In genomic region chr2:91920130-91920529, GRCm38 (mm10) we compare ENCODE assay signal across 37 mouse cellular contexts. TPM values are rescaled to one million over a fixed set of nuclear protein-coding genes. Genes with fewer than 3 reads are reported as not detected.
"Had no signal": no experiment of that assay in that cellular context is flagged by ENCODE, and none has a peak within 500 bp of the region (broad histone marks: within the 10 kb centered on the region; RNA-seq: fewer than 3 reads in every experiment).

No protein-coding gene starts in this region.

- H3K4me2 ChIP-seq: heart, embryonic 11.5 days; heart, embryonic 13.5 days; heart, embryonic 15.5 days; hindbrain, embryonic 13.5 days; hindbrain, embryonic 15.5 days; kidney, embryonic 15.5 days; limb, embryonic 13.5 days; limb, embryonic 15.5 days had no signal

- H3K4me3 ChIP-seq: gastrocnemius, adult 2 months; heart, adult 2 months; heart, embryonic 13.5 days; heart, embryonic 15.5 days; hindbrain, embryonic 10.5 days; hindbrain, embryonic 13.5 days; hindbrain, embryonic 15.5 days; kidney, embryonic 15.5 days; limb, embryonic 13.5 days; limb, embryonic 15.5 days had no signal

- H3K9me3 ChIP-seq: heart, embryonic 13.5 days; heart, embryonic 15.5 days; hindbrain, embryonic 10.5 days; hindbrain, embryonic 13.5 days; hindbrain, embryonic 15.5 days; kidney, embryonic 15.5 days; limb, embryonic 13.5 days; limb, embryonic 15.5 days had no signal

- H3K9ac ChIP-seq: heart, embryonic 13.5 days; heart, embryonic 15.5 days; hindbrain, embryonic 13.5 days; hindbrain, embryonic 15.5 days; kidney, embryonic 15.5 days; limb, embryonic 13.5 days; limb, embryonic 15.5 days had no signal

- DNase-seq: gastrocnemius, adult 2 months; gastrocnemius, postnatal 10 days; gastrocnemius, postnatal 25 days; heart, adult 2 months; heart, postnatal 14 days; heart, postnatal 36 days; kidney, adult 11 months; kidney, adult 2 months; kidney, adult 9 months; kidney, postnatal 14 days; kidney, postnatal 36 days; layer of hippocampus, adult 9-11 months; layer of hippocampus, postnatal 36 days; left cerebral cortex, postnatal 4 days had no signal

- ATAC-seq: intestine, embryonic 16.5 days had no signal

- H3K27ac ChIP-seq: gastrocnemius, adult 2 months; heart, adult 2 months; heart, embryonic 13.5 days; heart, embryonic 15.5 days; hindbrain, embryonic 10.5 days; hindbrain, embryonic 13.5 days; hindbrain, embryonic 15.5 days; kidney, embryonic 15.5 days; kidney, postnatal 0 days; limb, embryonic 13.5 days; limb, embryonic 15.5 days had no signal

RNA-seq across cellular contexts. Expression of gene Chrm4, which starts 6.9 kb away (rescaled TPM):
- total RNA-seq: gastrocnemius, adult 2 months; gastrocnemius, postnatal 25 days; heart, adult 2 months; heart, postnatal 14 days; heart, postnatal 36 days; liver, adult 2 months had no signal
- polyA plus RNA-seq: heart, embryonic 11.5 days; heart, embryonic 13.5 days; heart, embryonic 15.5 days; heart, postnatal 0 days; intestine, embryonic 14.5 days; kidney, postnatal 0 days; liver, adult 2 months had no signal

RNA-seq across cellular contexts. Expression of gene Mdk, which starts 12.0 kb away (rescaled TPM):
- total RNA-seq: liver, adult 2 months had no signal

RNA-seq across cellular contexts. Expression of gene Gm9821, which starts 25.4 kb away (rescaled TPM):
- total RNA-seq: gastrocnemius, adult 2 months; gastrocnemius, postnatal 10 days; gastrocnemius, postnatal 25 days; gastrocnemius, postnatal 4 days; heart, adult 2 months; heart, postnatal 14 days; heart, postnatal 36 days; layer of hippocampus, adult 18-20 months; layer of hippocampus, adult 8-10 months; layer of hippocampus, postnatal 14 days; layer of hippocampus, postnatal 36 days; left cerebral cortex, adult 18-20 months; left cerebral cortex, adult 8-10 months; left cerebral cortex, postnatal 10 days; left cerebral cortex, postnatal 25 days; left cerebral cortex, postnatal 4 days; liver, adult 2 months had no signal
- polyA plus RNA-seq: heart, adult 2 months; kidney, adult 2 months; large intestine, adult 2 months; liver, adult 2 months had no signal
